Mouse (Mus musculus): ENCODE data around the gene Cep19.

GRCm38 (mm10) chr16:32129449-32130189 is 30.0 kb downstream of the Cep19 start:
- TF ChIP-seq POLR2A (IDR thresholded peaks at IDR 0.05; ENCODE audit: low read depth, low read length) (no peak), CTCF (IDR thresholded peaks at IDR 0.05; ENCODE audit: extremely low read depth, insufficient read length, insufficient replicate concordance, low read depth, low read length) (no peak)

Measured in small intestine, adult 2 months (tissue).